Mouse (Mus musculus) neural tube, embryonic 14.5 days (tissue): Measurements from ENCODE around the gene Dnajb5. TPM values are rescaled to one million over a fixed set of nuclear protein-coding genes. Genes with fewer than 3 reads are reported as not detected.

Experiments
- ATAC-seq: fragments of 200-750 bp; cut with Nextera tagmentation; 2 replicates; pipeline ENCODE4 v1.8.0; 2017; ENCODE audit warnings: low read depth, mild to moderate bottlenecking, moderate TSS enrichment, moderate library complexity
- H3K27ac ChIP-seq: fragments of 300-500 bp; sonication (generic); 2 replicates; pipeline ENCODE4 v1.5.1; 2014; ENCODE audit warnings: low read depth, mild to moderate bottlenecking, control low read depth, low read length, moderate library complexity, mixed read lengths
- H3K27me3 ChIP-seq: fragments of 300-500 bp; sonication (generic); 2 replicates; pipeline ENCODE4 v1.6.1; 2014; ENCODE audit warnings: low read length; ENCODE audit not compliant: control insufficient read depth, insufficient read depth
- H3K36me3 ChIP-seq: fragments of 300-500 bp; sonication (generic); 2 replicates; pipeline ENCODE4 v1.6.1; 2014; ENCODE audit warnings: low read length, mixed read lengths; ENCODE audit not compliant: control insufficient read depth, insufficient read depth
- H3K4me1 ChIP-seq: fragments of 300-500 bp; sonication (generic); 2 replicates; pipeline ENCODE4 v1.6.1; 2014; ENCODE audit warnings: low read length; ENCODE audit not compliant: control insufficient read depth, insufficient read depth
- H3K4me2 ChIP-seq: fragments of 300-500 bp; sonication (generic); 2 replicates; pipeline ENCODE4 v1.6.1; 2014; ENCODE audit warnings: mild to moderate bottlenecking, low read depth, low read length, control low read depth
- H3K4me3 ChIP-seq: fragments of 300-500 bp; sonication (generic); 2 replicates; pipeline ENCODE4 v1.5.1; 2014; ENCODE audit warnings: low read depth, low read length, control low read depth, mixed read lengths
- H3K9ac ChIP-seq: fragments of 300-500 bp; sonication (generic); replicated peaks from 2 replicates; pipeline ENCODE4 v1.6.1; 2014; ENCODE audit warnings: low read depth, mild to moderate bottlenecking, control low read depth, low read length, mixed read lengths
- H3K9me3 ChIP-seq: fragments of 300-500 bp; sonication (generic); 2 replicates; pipeline ENCODE4 v1.6.1; 2016; ENCODE audit warnings: low read length; ENCODE audit not compliant: control insufficient read depth
- WGBS: fragments of 180-500 bp; shearing (Covaris S2); extraction: QIAGEN DNeasy Blood & Tissue Kit; methylation state at CpG from one replicate; pipeline ENCODE4 v1.1.7; 2014; 5-methylcytosine and 5-hydroxymethylcytosine counted together
- polyA plus RNA-seq: library from polyadenylated mRNA; unstranded; fragments of >200 nt; fragmentation: Nextera tagmentation; extraction: Ambion mirVana; gene quantifications from 2 replicates; pipeline ENCODE4 v1.2.1, GENCODE M21; 2014

Dnajb5 gene
- polyA plus RNA-seq, 1 experiment from 2014 or later, result 44.1 TPM

DNA sequence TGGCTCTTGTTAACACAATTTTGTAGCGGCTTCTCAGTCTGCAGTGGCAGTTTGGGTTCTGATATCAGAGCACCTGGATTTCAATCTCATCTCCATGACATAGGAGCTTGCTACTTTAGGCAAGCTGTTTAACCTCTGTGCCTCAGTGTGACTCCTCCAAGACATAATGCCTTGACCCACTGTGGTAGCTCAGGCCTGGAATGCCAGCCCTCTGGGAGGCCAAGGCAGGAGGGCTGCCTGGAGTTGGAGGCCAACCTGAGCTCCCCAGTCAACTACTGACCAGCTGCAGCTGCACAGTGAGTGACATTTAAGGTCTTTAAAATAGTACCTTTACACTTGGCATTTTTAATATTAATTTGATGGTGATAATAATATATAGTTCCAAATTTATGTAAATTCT is 33.6 kb upstream of the Dnajb5 start:
- H3K9me3 ChIP-seq, result no peaks in the 10 kb centered on the region
- peaks cover 6% of the 10 kb centered on the region; the same call in 1 of the 2 replicates for H3K4me1 ChIP-seq
- ATAC-seq, result no peak
- 85% methylated on average over 1 of the region's 1 CpGs for WGBS
- no peak overlapping the region for H3K4me3 ChIP-seq
- peaks cover 8% of the 10 kb centered on the region; the same call in 1 of the 2 replicates for H3K27me3 ChIP-seq
- H3K36me3 ChIP-seq, result no peaks in the 10 kb centered on the region
- H3K9ac ChIP-seq, result no peak overlapping the region
- peak overlapping the region; percentile 83; the same call in 1 of the 2 replicates for H3K4me2 ChIP-seq
- no peak overlapping the region for H3K27ac ChIP-seq

DNA sequence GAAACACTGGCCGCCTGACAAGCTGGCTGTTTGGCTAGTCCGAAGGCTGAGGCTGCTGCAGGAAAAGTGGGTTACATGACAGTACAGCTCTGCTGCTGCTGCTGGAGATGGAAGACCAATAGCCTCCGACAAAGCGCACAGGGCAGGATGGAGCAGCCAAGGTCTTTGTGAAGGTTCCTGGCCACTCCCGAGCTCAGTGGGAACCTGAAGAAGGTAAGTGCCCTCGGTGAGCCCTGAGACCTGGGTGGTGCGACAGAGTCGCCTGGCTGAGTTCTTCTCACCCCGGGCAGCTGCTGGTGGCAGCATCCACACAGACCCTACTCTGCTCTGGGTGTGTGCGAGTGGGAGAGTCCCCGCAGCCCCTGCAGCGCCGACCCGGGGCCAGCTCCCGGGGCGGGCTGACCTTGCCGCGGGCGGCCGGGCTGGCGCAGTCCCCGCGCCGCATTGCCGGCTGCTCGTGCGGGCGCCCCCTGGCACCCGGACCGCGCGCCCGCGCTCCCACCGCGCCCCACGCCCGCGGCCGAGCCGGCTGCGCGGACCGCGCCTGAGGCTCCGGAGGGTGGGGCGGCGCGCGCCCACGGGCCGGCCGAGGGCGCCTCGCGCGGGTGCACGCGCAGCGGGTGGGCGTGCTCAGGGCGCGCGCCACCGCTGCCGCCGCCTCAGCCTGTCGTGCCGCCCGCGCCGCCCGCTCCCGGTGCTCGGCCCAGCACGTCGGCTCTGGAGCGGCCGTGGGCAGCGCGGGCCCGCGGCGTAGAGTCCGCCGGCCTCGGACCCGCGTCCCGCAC is 32.8 kb upstream of the Dnajb5 start, which contains the start of gene Phf24:
TSS of gene Phf24 (plus strand) at position 44 of the 785 bp plus-strand sequence.
- no peaks in the 10 kb centered on the region for H3K9me3 ChIP-seq
- peak; percentile 88 for ATAC-seq
- under 1% methylated on average over 27 of the region's 90 CpGs for WGBS

DNA sequence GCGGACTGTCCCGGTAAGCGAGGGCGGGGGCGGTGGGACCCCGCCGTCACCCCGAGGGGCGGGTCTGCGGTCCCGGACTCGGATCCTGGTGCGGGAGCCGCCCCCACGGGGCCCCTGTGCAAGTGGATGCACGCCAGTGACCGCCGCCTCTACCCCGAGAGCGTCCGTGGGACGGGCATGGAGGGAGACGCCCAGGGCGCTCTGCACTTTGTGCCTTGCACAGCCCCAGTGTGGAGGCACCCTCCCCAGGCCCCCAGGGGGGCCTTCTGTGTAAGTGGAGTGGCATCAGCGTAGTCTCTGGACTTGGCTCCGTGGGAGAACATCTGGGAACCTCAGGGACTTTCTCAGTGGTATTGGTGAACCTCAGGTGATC is 32.2 kb upstream of the Dnajb5 start:
- H3K4me2 ChIP-seq, result peak overlapping the region; percentile 83
- peaks cover 8% of the 10 kb centered on the region; the same call in 1 of the 2 replicates for H3K27me3 ChIP-seq
- peaks cover 6% of the 10 kb centered on the region; the same call in 1 of the 2 replicates for H3K4me1 ChIP-seq
- peak; percentile 73 for ATAC-seq
- WGBS, result 1% methylated on average over 24 of the region's 26 CpGs
- peak overlapping the region; percentile 74 for H3K4me3 ChIP-seq
- H3K9ac ChIP-seq, result peak overlapping the region; percentile 92
- peak overlapping the region; percentile 44; the same call in 1 of the 2 replicates for H3K27ac ChIP-seq
- H3K36me3 ChIP-seq, result no peaks in the 10 kb centered on the region
- no peaks in the 10 kb centered on the region for H3K9me3 ChIP-seq

More for the DNA sequence above, 32.8 kb upstream of the Dnajb5 start, which contains the start of gene Phf24:
- peak within 1 kb of the TSS; percentile 67 for H3K27ac ChIP-seq
- peaks cover 8% of the 10 kb centered on the region; the same call in 1 of the 2 replicates for H3K27me3 ChIP-seq
- peak within 1 kb of the TSS; percentile 83 for H3K4me2 ChIP-seq
- H3K4me1 ChIP-seq, result peaks cover 6% of the 10 kb centered on the region; the same call in 1 of the 2 replicates
- peak within 1 kb of the TSS; percentile 74 for H3K4me3 ChIP-seq
- peak within 1 kb of the TSS; percentile 92 for H3K9ac ChIP-seq
- H3K36me3 ChIP-seq, result no peaks in the 10 kb centered on the region

DNA sequence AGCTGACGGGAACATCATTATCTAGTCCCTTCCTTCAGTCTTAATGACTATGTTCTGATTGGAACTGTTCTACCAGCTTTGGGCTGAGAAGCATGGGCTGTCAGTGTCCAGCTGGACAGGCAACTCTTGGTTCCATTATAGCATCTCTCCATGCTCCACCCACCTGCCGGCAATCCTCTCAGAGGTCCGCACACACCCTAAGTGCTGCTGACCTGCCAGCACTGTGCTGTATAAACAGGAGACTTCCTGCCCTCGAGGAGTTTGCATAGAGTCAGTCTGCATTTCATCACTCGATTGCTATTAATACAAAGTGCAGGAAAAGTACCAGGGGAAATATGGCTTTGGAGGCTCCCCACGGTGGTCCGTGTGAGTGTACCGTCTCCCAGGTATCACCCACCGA is 28.9 kb upstream of the Dnajb5 start:
- Histone ChIP-seq H3K27ac (no peak overlapping the region), H3K27me3 (peaks cover 8% of the 10 kb centered on the region; the same call in 1 of the 2 replicates), H3K36me3 (no peaks in the 10 kb centered on the region), H3K9me3 (no peaks in the 10 kb centered on the region), H3K4me2 (no peak overlapping the region), H3K9ac (no peak overlapping the region), H3K4me3 (no peak overlapping the region), H3K4me1 (peaks cover 6% of the 10 kb centered on the region; the same call in 1 of the 2 replicates)
- ATAC-seq, result no peak
- WGBS, result 81% methylated on average over 9 of the region's 9 CpGs

DNA sequence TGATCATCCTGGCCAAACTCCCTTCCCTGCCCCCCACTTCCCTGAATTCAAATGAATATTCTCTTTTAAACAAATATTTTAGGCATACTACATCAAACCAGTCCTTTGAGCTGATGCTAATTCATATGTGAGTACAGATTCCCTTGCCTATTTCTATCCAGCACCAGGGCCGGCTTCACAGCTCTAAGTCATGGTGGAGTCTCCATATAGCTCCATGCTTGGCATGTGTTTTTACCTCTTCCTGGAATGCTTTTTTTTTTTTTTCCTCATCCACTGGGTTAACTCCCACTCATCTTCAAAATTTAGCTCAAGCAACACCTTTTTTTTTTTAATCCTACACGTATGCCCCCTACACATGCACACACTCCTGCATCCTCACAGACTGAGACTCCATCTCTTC is 28.1 kb upstream of the Dnajb5 start:
- H3K27ac ChIP-seq, result no peak overlapping the region
- H3K9me3 ChIP-seq, result no peaks in the 10 kb centered on the region
- 69% methylated on average over 2 of the region's 2 CpGs for WGBS
- peaks cover 4% of the 10 kb centered on the region; the same call in 1 of the 2 replicates for H3K27me3 ChIP-seq
- H3K36me3 ChIP-seq, result no peaks in the 10 kb centered on the region
- no peak overlapping the region for H3K4me3 ChIP-seq
- no peak overlapping the region for H3K9ac ChIP-seq
- H3K4me1 ChIP-seq, result peaks cover under 1% of the 10 kb centered on the region; the same call in 1 of the 2 replicates
- no peak for ATAC-seq
- no peak overlapping the region for H3K4me2 ChIP-seq

DNA sequence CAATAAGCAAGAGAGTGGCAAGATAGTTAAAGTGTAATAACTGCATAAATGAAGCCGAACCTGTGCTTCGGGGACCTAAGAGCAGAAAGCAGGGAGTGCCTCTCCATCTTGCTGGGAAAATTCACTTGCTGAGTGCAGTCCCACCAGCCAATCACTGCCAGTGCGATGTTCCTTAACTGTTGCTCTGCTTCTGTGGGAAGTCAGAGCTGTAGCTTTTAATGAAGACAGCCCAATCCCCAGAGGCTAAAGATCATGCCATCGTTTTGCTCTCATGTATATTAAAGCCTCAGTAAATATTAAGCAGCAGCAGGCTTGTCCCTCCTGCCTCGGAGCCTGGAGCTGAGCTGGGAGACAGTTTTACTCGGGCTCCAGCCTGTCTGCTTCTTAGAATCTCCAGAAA is 27.6 kb upstream of the Dnajb5 start:
- Histone ChIP-seq H3K4me2 (peak overlapping the region; percentile 11; the same call in 1 of the 2 replicates), H3K27me3 (peaks cover 4% of the 10 kb centered on the region; the same call in 1 of the 2 replicates), H3K27ac (no peak overlapping the region), H3K36me3 (no peaks in the 10 kb centered on the region), H3K4me3 (no peak overlapping the region), H3K9ac (no peak overlapping the region), H3K9me3 (no peaks in the 10 kb centered on the region), H3K4me1 (no peaks in the 10 kb centered on the region)
- peak; percentile 57 for ATAC-seq
- 53% methylated on average over 6 of the region's 6 CpGs for WGBS

DNA sequence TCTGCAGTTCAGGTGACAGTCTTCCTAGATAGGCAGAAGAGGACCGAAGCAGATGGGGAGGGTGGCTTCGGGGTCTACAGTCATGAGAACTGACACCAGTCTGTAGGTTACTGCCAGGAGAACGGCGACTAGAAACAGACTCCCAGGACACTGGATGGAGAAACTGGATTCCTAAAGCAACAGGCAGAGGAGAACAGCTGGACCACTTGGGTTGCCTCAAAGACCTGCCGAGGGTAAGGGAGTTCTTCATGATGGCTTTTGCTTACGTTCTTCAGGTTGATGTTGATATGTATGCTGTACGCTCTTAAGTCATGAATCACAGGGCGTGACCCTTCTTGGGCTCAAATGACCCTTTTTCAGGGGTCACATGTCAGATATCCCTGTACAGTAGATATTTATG is 27.2 kb upstream of the Dnajb5 start:
- Histone ChIP-seq H3K27ac (no peak overlapping the region), H3K4me2 (peak overlapping the region; percentile 11; the same call in 1 of the 2 replicates), H3K36me3 (no peaks in the 10 kb centered on the region), H3K9ac (no peak overlapping the region), H3K4me1 (no peaks in the 10 kb centered on the region), H3K27me3 (peaks cover 4% of the 10 kb centered on the region; the same call in 1 of the 2 replicates), H3K9me3 (no peaks in the 10 kb centered on the region), H3K4me3 (no peak overlapping the region)
- 82% methylated on average over 8 of the region's 8 CpGs for WGBS
- 0 out of 2 replicates have a peak, but pooled peaks have one; percentile 7 for ATAC-seq

DNA sequence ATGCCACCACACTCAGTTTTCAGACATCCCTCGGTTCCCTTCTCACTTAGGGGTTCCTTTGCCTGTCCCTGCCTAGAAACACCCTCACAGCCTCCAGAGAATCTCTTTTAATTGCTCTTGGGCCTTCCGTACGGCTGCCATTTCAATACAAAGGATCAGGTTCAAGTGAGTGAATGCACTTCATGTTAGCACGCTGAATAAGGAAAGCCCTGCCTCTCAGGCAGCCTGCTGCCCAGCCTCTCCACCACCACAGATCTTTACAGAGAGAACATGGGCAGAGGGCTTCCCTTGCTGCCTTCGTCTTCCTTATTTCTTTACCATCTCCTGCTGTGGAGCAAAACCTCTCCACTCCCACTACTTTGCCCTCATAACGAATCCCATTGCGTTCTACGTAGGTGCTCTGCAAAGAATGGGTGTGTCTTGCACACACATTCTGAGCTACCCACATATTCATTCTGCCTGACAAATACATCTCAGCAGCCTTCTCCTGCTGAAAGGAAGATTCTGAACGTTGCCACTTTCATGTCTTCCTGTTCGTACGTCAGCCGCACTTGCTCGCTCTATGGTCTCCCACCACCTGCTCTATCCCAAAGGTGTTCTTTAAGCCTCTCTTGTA is 25.4 kb upstream of the Dnajb5 start:
- no peak for ATAC-seq
- Histone ChIP-seq H3K27ac (no peak overlapping the region), H3K4me1 (no peaks in the 10 kb centered on the region), H3K9ac (no peak overlapping the region), H3K9me3 (no peaks in the 10 kb centered on the region), H3K4me2 (no peak overlapping the region), H3K27me3 (no peaks in the 10 kb centered on the region), H3K36me3 (no peaks in the 10 kb centered on the region), H3K4me3 (no peak overlapping the region)
- WGBS, result 76% methylated on average over 13 of the region's 13 CpGs

DNA sequence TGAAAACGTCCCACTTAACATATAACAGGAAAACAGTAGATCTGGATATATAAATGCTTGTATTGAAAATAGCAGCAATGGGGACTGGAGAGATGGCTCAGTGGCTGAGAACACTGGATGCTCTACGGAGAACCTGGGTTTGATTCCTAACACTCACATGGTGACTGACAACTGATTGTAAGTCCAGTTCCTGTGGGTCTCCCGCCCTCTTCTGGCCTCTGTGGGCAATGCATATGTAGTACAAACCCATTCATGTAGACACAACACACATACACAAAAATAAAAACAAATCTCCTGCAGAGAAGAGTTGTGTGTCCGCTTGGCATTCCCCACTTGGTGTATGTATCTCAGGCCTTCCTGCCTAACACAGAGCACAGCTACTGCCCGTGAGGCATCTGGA is 21.4 kb upstream of the Dnajb5 start:
- H3K9me3 ChIP-seq, result no peaks in the 10 kb centered on the region
- ATAC-seq, result no peak
- H3K4me1 ChIP-seq, result no peaks in the 10 kb centered on the region
- no peak overlapping the region for H3K4me2 ChIP-seq
- WGBS, result 82% methylated on average over 5 of the region's 5 CpGs
- no peak overlapping the region for H3K9ac ChIP-seq
- H3K36me3 ChIP-seq, result no peaks in the 10 kb centered on the region
- no peak overlapping the region for H3K4me3 ChIP-seq
- H3K27me3 ChIP-seq, result no peaks in the 10 kb centered on the region
- H3K27ac ChIP-seq, result no peak overlapping the region
